In the genomic region with DNA sequence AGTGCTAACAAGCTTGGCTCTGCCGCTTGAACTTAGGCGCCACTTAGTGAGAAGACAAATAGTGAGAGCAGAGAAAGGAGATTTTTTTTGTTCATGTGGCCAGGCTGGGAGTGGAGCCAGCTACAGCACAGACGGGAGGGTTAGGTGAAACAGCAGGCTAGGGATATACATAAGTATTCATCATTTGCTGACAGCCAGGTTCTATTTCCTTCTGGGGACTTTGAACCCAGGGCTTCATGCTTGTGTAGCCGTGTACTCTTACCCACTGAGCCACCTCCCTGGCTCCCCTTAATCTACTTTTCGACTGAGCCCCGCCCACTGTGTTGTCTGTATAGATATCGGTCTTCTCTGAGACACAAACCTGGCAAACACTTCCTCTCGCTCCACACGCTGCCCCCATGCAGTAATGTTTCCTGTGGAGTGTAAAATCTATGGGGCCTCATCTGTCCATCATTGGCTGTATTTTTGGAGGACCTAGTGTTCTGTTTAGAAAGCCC, we compare ENCODE assay signal across 13 mouse cellular contexts. TPM values are rescaled to one million over a fixed set of nuclear protein-coding genes. Genes with fewer than 3 reads are reported as not detected.
DNase-seq lines count a peak whose midpoint lies in the region; ATAC-seq and TF ChIP-seq lines count a peak whose summit lies in the region.
"Had no signal": no experiment of that assay in that cellular context is flagged by ENCODE, and none has a peak within 500 bp of the region (broad histone marks: within the 10 kb centered on the region; RNA-seq: fewer than 3 reads in every experiment).

No protein-coding gene starts in this region.

- DNase-seq in kidney, postnatal 10 days: peak; percentile 21
- DNase-seq in kidney, adult 18-20 months: no peak
- DNase-seq in fibroblast of lung, adult 2 months (ENCODE audit: low read depth): peak; percentile 21
- no peak for DNase-seq in ovary, postnatal 10 days (ENCODE audit: low spot score)
- DNase-seq in cerebellum, postnatal 14 days: no peak
- no peak for DNase-seq in gastrocnemius, postnatal 4 days (ENCODE audit: low spot score in 2 of 2)

- peak overlapping the region; percentile 4; the same call in 1 of the 2 replicates for H3K27ac ChIP-seq in bone marrow, adult 2 months (ENCODE audit: control insufficient read depth, insufficient read depth, low read depth, low read length, poor library complexity)
- H3K27ac ChIP-seq: limb, embryonic 13.5 days had no signal

- no peak overlapping the region for H3K4me3 ChIP-seq in bone marrow, adult 2 months (replicated peaks; ENCODE audit: control insufficient read depth, low read depth, low read length)
- H3K4me3 ChIP-seq: limb, embryonic 13.5 days; myocyte had no signal

- no peak for TF ChIP-seq CTCF in bone marrow, adult 2 months (IDR thresholded peaks at IDR 0.05; ENCODE audit: control insufficient read depth, insufficient read depth, low read length)

- WGBS in bone marrow, adult 2 months: 23% methylated on average over 9 of the region's 9 CpGs

- H3K4me1 ChIP-seq in bone marrow, adult 2 months (ENCODE audit: control insufficient read depth, insufficient read depth, low read length): peaks cover 1% of the 10 kb centered on the region; the same call in 1 of the 2 replicates
- H3K4me1 ChIP-seq: limb, embryonic 13.5 days had no signal

- ATAC-seq in megakaryocyte progenitor cell, adult 5-6 weeks (replicated peaks; ENCODE audit: poor library complexity): peak; percentile 75

- TF ChIP-seq POLR2A in bone marrow, adult 2 months (IDR thresholded peaks at IDR 0.05; ENCODE audit: borderline replicate concordance, control insufficient read depth, low read depth, low read length): no peak

RNA-seq across cellular contexts. Expression of a gene that starts 11.3 kb away (rescaled TPM):
- polyA plus RNA-seq in bone marrow, adult 2 months (2011; ENCODE audit: insufficient read depth, insufficient read length, low replicate concordance, missing spikeins): 15.2 and 19.9 TPM in 2 replicates
- total RNA-seq in megakaryocyte progenitor cell, adult 5-6 weeks (2015): 23.0 and 27.2 TPM in 2 replicates
- total RNA-seq in megakaryocyte progenitor cell, adult 5-6 weeks (2017): 35.4 and 50.6 TPM in 2 replicates
- total RNA-seq in gastrocnemius, postnatal 4 days (2021): 10 to 100 TPM; 14.1 to 16.2 TPM

RNA-seq across cellular contexts. Expression of a gene that starts 24.4 kb away (rescaled TPM):
- polyA plus RNA-seq in bone marrow, adult 2 months (2011; ENCODE audit: insufficient read depth, insufficient read length, low replicate concordance, missing spikeins): not detected in 2 replicates
- total RNA-seq in megakaryocyte progenitor cell, adult 5-6 weeks (2015): not detected in 2 replicates
- total RNA-seq in megakaryocyte progenitor cell, adult 5-6 weeks (2017): not detected in 2 replicates
- not detected for total RNA-seq in gastrocnemius, postnatal 4 days (2021)
- total RNA-seq: adrenal gland, postnatal 4 days had no signal
- polyA plus RNA-seq: gonadal fat pad, adult 2 months; myocyte had no signal

RNA-seq across cellular contexts. Expression of a gene that starts 28.2 kb away (rescaled TPM):
- 14.2 and 19.2 TPM in 2 replicates for polyA plus RNA-seq in bone marrow, adult 2 months (2011; ENCODE audit: insufficient read depth, insufficient read length, low replicate concordance, missing spikeins)
- total RNA-seq in megakaryocyte progenitor cell, adult 5-6 weeks (2015): 8.4 and 12.0 TPM in 2 replicates
- total RNA-seq in megakaryocyte progenitor cell, adult 5-6 weeks (2017): 22.5 and 23.8 TPM in 2 replicates
- total RNA-seq in gastrocnemius, postnatal 4 days (2021): 10 to 100 TPM; 16.2 to 20.2 TPM

RNA-seq across cellular contexts. Expression of a gene that starts 40.9 kb away (rescaled TPM):
- polyA plus RNA-seq in bone marrow, adult 2 months (2011; ENCODE audit: insufficient read depth, insufficient read length, low replicate concordance, missing spikeins): not detected in 2 replicates
- total RNA-seq in megakaryocyte progenitor cell, adult 5-6 weeks (2015): not detected in 2 replicates
- total RNA-seq in megakaryocyte progenitor cell, adult 5-6 weeks (2017): not detected in 2 replicates
- not detected for total RNA-seq in gastrocnemius, postnatal 4 days (2021)
- total RNA-seq: adrenal gland, postnatal 4 days had no signal
- polyA plus RNA-seq: limb, embryonic 13.5 days had no signal

RNA-seq across cellular contexts. Expression of a gene that starts 40.9 kb away (rescaled TPM):
- polyA plus RNA-seq in bone marrow, adult 2 months (2011; ENCODE audit: insufficient read depth, insufficient read length, low replicate concordance, missing spikeins): 3.1 TPM in 1 of 2 replicates, not detected in the other
- total RNA-seq in megakaryocyte progenitor cell, adult 5-6 weeks (2015): not detected in 2 replicates
- not detected in 2 replicates for total RNA-seq in megakaryocyte progenitor cell, adult 5-6 weeks (2017)
- total RNA-seq in gastrocnemius, postnatal 4 days (2021): not detected
- total RNA-seq: adrenal gland, postnatal 4 days; ES-E14 had no signal
- polyA plus RNA-seq: gonadal fat pad, adult 2 months; limb, embryonic 13.5 days; myocyte had no signal

Comparison
In these comparisons a context has a peak if more than half of its experiments do, and no peak if none do; other contexts are left out.
1. DNase-seq: peak in kidney, postnatal 10 days (single experiment) and fibroblast of lung, adult 2 months (single experiment); none in kidney, adult 18-20 months (single experiment), ovary, postnatal 10 days (single experiment), cerebellum, postnatal 14 days (0 of 2) and gastrocnemius, postnatal 4 days (0 of 2).